Mouse (Mus musculus): Measurements from ENCODE around the gene Foxp4. TPM values are rescaled to one million over a fixed set of nuclear protein-coding genes. Genes with fewer than 3 reads are reported as not detected.
A peak's percentile ranks its signal among the peaks of the same experiment; 100 is the strongest.

Foxp4 gene
- total RNA-seq (2021): 10 to 100 TPM; 24.8 to 25.6 TPM
- long read RNA-seq, experiment 1, partial matches to known transcripts: 6 of 7 reads
- long read RNA-seq, experiment 1, other reads (novel, unspliced or antisense): 0 of 7 reads
- long read RNA-seq, experiment 2, partial matches to known transcripts: 7 of 9 reads
- long read RNA-seq, experiment 2, other reads (novel, unspliced or antisense): 1 of 9 reads

DNA sequence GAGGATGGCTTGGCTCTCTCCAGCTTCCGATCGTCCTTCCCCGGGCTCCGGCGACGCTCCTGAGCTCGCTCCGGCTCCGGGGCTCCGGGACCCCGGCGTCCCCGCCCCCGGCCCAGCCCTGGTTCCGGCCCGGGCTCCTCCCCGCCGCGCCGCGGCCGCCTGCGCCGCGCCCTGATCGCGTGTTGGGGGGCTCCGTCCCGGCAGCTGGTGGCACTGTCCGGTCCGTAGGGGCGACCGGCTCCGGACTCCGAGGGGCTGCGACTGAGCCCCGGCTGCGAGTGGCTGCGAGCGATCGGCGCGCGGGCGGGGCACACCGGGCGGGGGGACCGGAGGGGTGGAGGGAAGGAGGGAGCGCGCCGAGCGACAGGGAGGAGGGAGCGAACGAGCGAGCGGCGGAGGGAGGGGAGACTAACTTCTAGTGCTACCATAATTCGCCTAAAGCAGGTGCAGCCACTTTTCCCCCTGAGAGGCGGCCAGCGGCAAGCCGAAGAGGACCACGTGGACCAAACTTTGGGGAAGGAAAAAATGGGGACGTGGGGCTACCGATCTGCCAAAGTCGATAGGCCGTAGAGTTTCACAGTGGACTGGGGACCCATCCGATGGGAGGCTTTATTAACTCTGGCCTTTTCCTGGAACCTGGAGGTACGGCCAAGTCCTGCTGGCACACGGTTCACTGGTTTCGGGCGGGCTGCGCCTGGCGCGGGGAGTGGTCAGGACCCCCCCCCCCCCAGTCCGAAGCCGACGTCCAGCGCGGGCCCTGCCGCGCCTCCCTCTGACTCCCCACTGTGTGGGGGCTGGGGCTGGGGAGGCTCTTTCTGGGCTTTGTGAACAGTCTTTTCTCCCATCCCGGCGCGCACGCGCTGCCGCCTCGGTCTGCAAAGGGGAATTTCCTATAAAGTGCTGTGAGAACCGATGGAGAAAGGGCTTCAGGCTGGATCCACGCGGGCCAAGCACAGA is at the start of gene Foxp4:
Gene Foxp4, minus strand, starts transcription at position 263 of the 957 bp plus-strand sequence.
- peak; percentile 90 for DNase-seq

DNA sequence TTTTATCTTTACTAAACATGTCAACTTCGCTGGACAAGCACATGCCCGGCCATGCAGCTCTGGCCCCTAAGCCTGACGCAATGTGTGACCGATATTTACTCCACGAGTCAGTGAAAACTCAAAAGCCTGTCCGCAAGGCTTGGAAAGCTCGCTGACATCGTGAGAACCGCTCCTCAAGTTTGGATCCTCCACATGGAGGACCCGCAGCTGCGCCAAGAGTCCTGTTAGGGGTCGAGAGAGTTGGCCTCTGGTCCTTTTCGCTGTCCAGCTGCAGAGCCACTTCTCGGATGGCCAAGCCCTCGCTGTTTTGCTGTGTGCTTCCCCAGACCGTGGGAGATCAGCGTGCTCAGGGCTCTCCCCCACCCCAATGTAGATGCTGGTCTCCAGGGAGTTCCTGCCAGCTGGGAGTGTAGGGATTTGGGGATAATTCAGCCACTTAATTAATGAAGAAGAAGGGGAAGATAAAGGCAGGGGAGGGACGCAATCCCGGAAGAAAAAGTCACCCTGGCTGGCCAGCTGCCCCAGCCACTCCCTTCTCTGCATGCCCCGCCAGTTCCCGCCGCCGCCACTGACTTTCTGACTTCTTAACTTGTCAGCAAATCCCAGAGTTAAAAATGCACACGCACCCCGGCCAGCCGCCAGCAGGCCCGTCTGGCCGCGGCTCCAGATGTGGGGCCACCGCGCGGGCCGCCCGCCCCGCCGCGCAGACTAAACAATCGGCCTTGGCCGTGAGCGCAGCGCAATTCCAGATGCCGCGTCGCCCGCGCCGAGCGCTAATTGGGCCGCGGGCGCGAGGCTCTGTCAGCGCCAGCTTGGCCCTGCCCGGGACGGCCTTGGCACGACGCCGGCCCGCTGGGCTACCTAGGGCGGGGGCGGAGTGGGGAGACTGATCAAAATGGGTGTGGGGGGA is 49.4 kb upstream of the Foxp4 start:
- peak; percentile 82 for DNase-seq

DNA sequence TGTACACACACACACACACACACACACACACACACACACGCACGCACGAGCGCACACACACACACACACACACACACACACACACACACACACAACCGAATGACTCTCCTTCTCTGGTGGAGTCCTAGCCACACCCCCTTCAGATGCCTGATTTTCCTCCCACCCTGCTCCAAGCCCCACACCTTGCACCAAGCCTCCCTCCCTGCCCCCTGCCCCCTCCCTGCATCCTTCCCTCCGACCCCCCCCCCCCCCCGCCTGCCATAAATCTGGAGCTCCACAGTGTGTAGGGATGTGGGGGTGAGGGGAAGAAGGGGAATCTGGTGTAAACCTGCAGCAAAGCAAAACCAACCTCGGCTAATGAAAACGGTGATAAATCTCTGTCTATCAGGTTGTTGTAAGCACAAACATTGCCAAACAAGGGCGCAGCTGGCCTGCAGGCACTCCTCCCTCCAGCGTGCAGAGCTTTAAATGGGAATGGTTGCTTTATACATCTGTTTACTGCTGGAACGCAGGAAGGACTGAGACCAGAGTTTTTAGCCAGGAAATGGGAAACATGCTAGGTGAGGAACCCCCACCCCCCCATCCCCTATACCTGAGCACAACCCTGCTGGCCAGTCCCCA is 41.5 kb upstream of the Foxp4 start:
- no peak for DNase-seq

DNA sequence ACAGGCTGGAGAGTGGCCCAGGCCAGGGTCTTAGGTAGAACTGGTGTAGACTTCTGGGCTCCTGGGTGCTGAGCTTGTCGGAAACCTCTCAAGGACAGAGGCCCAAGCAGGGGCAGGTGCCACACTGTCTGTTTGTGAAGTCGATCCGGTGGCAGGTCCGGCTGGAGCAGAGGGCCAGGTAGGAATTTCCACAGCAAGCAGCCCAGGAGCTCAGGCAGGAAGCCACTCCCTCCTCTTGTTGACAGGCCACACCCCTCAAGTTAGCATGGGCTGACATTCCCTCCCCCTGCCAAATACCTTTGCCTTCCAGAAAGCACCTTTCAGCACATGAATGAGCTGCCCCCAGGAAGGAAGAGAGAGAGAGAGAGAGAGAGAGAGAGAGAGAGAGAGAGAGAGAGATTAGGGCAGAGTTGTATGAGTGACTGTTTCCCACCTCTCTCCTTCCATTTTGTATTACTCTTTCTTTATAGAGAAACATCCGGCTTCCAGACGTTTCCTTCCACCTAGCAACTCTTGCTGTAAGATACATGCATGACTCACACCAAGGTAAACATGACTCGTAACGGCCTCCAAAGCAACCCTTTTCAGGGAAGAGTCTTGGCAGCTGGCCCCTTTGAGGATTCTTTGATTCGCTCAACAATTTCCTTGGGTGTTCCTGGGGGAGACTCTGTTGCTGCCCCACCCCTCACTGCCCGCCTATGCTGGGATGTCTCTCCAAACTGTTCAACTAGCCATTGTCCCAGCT is 33.8 kb upstream of the Foxp4 start:
- DNase-seq: no peak

DNA sequence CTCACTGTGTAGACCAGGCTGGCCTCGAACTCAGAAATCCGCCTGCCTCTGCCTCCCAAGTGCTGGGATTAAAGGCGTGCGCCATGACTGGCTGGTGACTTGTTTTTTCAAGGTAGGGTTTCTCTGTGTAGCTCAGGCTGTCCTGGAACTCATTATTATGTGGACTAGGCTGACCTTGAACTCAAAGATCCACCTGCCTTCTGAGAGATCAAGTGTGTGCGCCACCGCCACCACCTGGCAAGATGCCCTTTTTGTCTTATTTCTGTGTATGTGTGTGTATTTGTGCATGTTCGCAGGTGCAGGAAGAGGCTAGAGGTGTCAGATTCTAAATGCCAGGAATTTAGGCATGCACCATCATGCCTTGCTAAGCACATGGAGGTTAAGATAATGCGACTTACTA is 32.0 kb upstream of the Foxp4 start:
- no peak for DNase-seq

DNA sequence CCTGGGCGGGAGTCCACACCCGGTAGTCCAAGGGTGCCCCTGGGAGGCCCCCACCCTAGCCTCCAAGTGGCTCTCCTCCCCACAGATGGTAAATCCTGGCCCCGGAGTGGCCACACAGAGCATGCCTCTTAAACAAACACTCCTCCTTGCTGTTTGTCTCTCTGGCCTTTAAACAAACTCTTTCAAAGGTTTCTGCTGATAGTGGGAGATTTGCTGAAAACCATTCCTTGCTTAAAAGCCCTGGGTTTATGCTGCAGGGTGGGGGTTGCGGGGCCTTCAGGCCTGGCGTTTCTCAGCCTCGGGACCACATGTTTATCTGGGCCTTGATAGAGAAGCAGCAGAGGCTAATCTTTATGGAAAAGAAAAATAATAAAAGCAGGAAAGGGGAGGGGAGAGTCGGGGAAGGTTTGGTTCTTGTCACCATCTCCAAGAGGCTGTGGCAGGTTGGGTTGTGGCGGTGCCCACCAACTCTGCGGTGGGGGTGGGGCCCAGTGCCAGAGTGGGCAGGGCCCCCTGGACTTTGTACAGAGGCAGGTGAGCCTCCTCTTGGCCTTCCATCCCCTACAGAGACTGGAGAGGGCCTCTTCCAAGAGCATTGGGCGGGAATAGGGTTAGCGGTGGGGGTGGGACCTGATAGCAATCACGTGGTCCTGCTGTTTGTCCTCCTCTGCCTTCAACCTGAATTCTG is 30.8 kb upstream of the Foxp4 start:
- no peak for DNase-seq

DNA sequence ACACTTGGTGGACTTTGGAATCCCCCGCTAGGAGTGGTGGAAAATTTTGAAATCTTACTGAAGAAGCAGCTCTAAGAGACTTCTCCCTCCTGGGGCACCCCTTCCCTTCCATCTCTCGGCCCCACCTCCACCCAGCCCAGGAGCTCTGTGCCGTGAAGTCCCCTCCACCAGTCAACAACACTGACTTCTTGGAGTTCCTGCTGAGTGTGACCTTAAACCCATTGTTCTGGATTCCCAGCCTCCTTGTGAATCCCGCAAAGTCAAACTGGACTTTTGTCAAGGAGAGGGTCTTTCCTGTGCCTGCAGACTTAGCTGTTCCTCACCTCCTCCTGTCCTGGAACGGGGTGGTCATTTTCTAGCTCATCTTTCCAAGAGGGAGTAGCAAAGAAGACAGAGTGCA is 28.8 kb upstream of the Foxp4 start:
- no peak for DNase-seq

DNA sequence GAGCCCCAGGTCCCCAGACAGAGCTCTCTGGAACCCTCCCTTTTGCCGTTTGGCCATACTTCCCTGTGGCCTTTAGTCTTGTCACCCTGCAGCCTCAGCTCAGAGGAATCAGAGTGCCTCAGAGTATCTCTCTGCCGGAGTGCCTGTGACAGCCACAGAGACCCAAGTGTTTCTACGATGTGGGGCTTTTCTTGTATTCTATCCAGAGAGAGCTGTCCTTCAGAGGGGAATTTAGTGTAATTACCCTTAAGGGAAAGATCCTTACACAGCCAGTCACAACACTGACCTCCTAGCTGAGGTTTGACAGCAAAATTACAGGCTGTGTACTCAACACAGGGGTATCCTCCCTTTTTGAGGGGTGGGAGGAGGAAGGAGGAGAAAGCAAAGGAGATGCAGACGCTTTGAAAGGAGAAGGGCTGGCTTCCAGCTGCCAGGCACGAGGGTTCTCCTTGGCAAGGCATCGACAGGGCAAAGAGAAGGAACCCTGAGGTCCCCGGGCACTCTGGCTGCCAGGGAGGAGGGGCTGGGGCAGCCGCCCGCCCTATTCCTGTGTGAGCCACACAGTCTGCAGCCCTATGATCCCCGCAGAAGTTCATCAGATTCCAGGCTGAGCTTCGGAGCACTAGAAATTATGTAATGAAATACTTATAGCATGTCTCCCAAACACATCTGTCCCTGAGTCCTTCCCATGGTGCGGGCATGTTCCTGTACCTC is 28.1 kb upstream of the Foxp4 start:
- peak; percentile 54 for DNase-seq

DNA sequence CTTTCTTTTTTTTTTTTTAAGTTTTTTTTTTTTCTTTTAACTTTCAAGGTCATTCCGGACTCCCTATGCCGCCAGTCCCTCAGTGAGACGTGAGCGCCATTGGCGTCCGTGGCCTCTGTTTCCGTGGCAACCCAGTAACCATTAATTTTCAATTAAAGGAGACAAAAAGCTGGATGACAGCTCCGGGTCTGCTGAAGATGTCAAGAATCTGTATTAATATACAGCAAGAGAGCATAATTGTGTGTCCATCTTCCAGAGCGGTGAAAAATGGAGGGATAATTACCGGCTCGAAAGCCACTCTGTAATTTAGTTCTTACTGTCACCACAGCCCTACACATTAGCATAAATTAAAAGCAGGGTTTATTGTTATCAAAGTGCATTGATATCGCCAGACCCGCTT is 27.0 kb upstream of the Foxp4 start:
- DNase-seq: peak; percentile 25

DNA sequence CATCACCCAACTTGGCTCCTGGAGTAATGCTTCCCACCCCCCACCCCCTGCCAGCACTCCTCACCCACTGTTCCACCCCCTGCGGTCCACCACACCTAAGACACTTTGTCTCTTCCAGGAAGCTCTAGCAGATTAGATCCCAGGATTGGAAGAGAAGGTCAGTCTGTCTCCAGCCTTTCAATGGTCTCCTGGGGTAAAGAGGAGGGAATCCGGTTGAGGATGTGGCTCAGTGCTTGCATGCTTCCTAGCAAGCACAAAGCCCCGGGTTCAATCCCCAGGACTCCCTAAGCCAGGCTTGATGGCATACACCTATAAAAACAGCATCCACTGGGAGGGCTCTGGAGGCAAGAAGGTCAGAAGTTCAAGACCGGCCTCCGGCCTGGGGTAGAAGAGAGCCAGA is 26.4 kb upstream of the Foxp4 start:
- DNase-seq: no peak

DNA sequence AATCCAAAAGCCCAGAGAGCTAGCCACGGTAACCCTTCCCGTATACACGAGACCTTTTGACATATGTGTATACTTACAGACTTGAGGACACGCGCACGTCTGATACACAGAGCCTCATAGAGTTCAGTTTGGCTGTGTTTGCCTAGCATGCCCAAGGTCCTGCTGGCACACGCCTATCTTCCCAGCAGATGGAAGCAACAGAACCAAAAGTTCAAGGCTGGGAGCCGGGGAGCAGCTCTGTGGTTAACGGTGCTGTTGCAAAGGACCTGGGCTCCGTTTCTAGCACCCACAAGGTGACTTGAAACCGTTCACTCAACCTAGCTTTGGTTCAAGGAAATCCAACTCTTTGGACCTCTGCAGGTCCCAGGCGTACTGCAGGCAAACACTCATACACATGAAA is 25.0 kb upstream of the Foxp4 start:
- DNase-seq: no peak

DNA sequence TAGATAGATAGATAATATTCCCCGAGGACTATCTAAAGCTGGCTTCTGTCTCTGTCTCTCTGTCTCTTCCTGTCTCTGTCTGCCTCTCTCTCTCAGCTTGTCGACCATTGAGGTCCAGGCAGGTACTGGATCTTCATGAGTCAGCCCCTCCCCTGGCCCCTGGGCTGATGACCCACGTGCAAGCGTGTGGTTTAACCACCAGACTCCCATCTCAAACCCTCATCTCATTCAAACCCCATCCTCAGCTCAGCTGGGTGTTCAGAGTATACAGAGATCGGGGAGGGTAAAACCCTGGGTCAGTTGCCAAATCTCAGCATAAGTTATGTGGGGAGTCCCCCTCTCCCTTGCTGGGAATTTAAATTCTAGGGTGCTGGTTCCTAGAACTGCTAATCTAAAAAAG is 24.3 kb upstream of the Foxp4 start:
- DNase-seq: no peak

DNA sequence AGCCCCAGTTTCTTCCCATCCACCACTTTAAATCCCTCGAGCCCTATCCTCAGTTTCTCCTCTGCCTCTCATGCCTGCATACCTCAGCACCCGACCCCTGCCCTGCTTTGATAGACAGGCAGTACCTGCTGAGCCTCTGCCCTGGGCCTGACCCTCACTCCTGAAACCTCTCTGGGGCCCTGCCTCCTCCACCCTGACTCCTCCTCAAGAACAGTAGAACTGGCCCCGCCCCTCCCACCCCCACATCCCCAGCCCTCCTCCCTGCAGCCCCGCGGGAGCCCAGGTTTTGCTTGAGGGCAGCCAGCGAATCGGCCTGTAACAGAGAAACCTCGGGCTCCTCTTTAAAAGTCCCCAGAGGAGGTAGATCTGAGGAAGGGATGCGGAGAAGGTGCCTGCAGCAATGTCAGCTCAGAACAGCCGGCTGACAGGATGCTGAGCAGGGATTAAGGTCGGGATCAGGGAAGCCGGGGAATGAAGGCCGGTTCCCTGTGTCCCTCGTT is 22.5 kb upstream of the Foxp4 start:
- no peak for DNase-seq

DNA sequence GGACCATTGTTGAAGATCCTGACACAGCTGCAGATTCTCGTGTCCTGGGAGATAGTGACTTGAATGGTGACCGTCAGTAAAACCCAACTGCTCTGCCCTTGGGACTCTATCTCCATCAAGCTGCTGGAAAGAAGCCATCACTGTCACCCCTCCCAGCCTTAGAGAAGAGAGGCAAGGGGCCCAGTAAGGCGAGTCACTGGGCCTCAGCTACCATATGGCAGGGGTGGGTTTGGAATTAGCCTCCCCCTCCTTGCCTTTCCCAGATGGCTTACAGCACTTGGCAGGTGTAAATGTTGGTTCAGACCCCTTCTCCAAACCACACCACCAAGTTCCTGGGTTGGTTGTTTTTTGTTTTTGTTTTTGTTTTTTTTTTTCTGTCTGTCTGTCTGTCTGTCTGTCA is 21.7 kb upstream of the Foxp4 start:
- no peak for DNase-seq

DNA sequence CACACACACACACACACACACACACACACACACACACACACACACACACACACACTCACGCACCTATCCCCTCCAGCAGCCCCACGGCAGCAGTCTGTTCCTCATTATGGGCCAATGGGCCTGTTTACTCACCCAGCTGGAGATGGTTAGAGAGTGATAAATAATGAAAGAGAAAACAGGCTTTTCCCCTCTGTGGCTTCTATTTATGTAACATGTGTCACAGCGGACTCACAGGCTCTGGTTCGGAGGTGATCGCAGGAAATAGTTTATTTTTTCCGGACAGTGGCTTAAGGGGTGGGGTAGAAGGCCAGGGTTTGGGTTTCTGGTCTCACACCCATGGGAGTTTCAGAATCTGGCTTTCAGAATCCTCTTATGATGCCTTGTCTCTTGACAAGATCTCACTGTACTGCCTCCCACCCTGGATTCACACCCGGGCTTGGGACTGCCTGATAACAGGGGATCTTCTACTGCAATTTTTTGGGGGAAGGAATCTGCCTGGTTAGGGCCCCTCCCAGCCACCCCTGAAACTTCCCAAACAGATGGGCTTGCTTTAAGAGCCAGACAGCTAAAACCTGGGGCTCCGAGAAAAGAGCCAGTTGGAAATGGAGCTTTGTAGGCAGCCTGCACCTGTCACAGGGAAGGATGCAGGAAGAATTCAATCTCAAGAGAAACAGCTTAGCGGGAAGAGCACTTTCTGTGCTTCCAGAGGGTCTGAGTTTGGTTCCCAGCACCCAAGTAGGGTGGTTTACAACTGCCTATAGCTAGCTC is 18.8 kb upstream of the Foxp4 start:
- no peak for DNase-seq

DNA sequence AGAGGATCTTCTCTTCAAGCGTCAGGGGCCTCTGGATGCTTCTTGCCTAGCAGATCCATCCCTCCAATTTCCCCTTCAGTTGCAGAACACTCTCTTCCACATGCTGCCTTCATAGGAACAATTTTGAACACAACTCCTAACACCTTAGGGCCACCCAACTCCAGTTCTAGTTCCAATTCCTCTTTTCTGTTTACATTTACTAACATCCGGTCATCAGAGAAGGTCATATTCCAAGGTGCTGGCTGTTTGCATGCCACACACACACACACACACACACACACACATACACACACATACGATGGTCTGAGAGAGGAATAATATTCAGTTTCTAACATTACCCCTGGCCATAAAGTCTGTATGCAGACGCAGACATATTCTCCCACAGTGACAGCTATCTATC is 17.6 kb upstream of the Foxp4 start:
- no peak for DNase-seq

DNA sequence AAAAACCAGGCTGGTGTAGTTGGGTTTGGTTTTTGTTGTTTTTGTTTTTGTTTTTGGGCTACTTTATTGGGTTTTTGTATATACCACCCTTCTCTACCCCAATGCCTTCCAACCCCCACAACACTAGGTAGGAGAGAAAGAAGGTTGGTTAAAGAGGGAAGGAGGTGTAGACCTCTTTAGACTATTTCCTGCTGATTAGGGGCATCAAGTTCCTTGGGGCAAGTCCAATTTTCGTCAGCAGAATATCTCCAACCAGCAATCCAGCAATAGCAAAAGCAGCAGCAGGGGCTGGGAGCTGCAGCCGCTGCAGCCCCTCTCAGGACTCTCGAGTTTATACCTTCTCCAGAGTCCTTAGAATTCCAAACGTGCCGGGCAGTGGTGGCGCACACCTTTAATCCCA is 14.4 kb upstream of the Foxp4 start:
- no peak for DNase-seq

DNA sequence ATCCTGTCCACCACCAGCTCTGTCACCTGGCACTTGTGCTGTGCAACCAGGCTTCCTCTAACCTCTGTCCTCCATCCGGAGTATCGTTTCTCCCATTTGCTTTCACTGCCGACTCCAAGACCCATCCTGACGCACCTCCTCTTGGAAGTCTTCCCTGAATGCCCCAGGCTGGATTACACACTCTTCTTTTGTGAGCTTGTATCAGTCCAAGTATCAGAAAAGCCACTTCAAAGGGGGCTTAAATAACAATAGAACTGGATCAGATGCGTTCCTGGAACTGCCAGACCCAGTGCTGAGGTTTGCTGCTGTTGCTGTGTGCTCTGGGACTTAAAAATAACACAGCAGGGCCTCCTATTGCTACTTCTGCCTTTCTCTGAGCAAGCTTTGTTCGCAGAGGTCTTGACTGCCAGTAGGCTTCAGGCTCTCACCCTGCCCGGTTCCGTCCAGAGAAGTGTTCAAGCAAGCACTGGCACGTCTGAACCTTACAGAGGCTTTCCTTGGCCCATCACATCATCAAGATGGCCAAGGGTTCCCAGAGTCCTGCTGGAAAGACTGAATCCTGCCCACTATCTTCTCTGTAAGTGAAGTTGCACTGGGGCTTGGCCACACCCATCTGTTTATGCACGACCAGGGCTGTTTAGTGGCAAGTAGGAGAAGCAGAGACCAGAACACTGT is 13.6 kb upstream of the Foxp4 start:
- no peak for DNase-seq

DNA sequence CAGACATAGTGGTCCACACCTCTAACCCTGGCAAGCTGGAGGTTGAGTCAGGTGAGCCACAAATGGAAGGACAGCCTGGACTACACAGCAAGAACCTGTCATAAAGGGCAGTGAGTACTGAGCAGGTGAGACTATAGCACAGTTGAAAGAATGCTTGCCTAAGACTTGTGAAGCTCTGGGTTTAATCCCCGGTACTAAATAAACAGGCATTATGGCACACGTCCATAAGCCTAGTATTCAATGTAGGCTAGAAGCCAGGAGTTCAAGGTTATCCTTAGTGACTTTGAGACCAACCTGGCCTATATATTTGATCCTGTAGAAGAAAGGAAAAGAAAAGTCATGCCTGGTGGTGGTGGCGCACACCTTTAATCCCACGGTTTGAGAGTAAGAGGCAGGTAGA is 12.1 kb upstream of the Foxp4 start:
- DNase-seq: no peak

All from adrenal gland, postnatal 10 days (tissue).